Mouse (Mus musculus): ENCODE data around the gene Jrkl.

GRCm38 (mm10) chr9:13206369-13206768 is 39.3 kb downstream of the Jrkl start:
- TF ChIP-seq CTCF (IDR thresholded peaks at IDR 0.05; ENCODE audit: borderline replicate concordance, insufficient read depth, low read length) (no peak), POLR2A (IDR thresholded peaks at IDR 0.05; ENCODE audit: low read depth, low read length) (no peak)

All from embryonic fibroblast, embryonic 13.5 days (primary cell).